ENCODE assay signal across 1 mouse cellular context in genomic region chr15:82341036-82341501, GRCm38 (mm10).
TF ChIP-seq lines count a peak whose summit lies in the region.

No protein-coding gene starts in this region.

TF ChIP-seq in MEL, 35 proteins besides CTCF, POLR2A, EP300 and RAD21 (continued from another document):
- TF ChIP-seq UBTF (IDR thresholded peaks at IDR 0.05; ENCODE audit: borderline replicate concordance, insufficient read depth, low read depth, low read length) (peak; percentile 85; the same call in 1 of the 2 replicates), HCFC1 (IDR thresholded peaks at IDR 0.05; ENCODE audit: low read depth, low read length) (peak; percentile 28; the same call in 1 of the 2 replicates)
